Mouse (Mus musculus) right cerebral cortex, postnatal 25 days (tissue): Measurements from ENCODE around the gene Gm21970.
A peak's percentile ranks its signal among the peaks of the same experiment; 100 is the strongest.

Source experiments
- DNase-seq: peaks from one replicate; pipeline ENCODE4 v3.0.0; 2022

Gene Gm21970

DNA sequence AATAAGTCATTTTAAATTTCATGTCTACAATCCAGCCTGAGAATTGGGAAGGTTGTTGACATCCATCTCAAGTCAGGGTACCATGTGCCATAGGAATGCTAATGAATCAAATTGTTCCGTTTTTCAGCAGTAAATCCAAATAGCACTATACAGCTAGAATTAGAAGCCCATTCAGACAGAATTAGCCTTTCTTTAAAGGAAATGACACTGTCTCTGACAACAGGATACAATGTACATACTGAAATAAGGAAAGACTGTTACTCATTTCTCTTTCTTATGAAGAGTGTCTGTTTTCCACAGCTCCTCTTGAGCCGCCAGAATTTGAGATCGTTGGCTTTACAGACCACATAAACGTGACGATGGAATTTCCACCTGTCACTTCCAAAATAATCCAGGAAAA lies at the start of gene Gm21970:
Gene Gm21970, plus strand, starts transcription at position 301 of the 400 bp plus-strand sequence.
- DNase-seq, result no peak

DNA sequence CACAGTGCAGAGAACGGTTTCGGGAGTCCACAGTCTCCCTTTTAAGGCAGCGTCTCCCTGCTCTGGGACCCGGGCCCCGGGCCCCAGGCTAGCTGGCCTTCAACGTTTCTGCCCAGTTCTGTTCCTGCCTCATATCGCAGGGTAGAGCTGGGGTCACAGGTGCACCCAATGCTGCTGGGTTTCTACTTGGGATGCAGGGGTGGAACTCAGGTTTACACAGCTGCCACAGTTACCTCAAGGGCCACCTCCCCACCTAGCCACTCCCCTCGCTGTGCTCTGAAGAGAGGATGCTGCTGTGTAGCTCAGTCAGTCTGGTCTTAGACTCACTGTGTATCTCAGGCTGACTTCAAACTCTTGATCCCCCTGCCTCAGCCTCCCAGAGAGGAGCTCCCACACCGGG lies 45.0 kb upstream of the Gm21970 start:
- no peak for DNase-seq

DNA sequence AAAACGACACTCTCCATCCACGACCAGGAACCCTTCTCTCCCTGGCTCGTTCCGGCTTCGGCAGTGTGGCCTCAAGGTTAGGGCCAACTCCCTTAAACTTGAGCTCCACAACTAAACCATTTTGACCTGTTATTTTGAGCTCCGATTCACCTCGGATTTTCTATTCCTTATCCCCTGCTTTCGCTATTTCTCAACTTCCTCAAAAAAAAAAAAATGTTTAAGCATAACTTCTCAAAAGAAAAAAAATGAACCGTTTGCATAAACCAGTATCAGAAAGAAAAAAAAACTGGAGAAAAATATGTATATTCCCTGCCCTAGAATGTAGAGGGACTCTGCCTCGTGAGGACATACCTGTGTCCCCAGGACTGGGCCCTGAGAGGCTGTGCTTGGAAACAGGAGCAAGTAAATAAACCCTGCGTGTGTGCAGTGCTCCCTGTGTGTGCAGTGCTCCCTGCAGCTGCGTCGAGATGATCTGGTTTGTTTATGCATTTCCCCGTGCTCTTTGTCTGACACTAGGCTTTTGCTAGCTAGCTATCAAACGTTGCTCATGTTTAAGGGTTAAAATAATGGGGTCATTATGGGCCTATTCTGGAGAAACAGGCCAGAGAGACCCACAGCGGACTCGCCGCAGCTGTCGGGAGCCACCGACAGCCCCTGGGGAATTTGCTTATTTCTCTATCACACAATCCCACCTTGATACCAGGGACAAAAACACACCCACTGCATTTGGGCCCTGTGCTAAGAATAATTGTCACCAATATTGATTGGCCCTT lies 43.8 kb upstream of the Gm21970 start:
- no peak for DNase-seq

DNA sequence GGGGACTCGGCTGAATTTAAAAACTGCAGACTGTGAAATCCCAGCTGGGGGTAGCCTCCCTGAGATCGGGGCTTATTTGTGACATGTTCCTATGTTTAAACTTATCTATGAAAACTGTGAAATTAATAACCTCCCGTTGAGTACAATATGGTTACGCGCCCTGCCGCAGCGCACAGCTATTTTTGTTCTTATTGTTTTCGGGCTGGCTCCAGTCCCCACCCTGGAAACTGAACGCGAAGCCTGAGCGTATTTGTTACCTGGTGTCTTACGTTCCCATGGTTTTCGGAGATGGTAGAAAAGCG lies 43.3 kb upstream of the Gm21970 start:
- no peak for DNase-seq

DNA sequence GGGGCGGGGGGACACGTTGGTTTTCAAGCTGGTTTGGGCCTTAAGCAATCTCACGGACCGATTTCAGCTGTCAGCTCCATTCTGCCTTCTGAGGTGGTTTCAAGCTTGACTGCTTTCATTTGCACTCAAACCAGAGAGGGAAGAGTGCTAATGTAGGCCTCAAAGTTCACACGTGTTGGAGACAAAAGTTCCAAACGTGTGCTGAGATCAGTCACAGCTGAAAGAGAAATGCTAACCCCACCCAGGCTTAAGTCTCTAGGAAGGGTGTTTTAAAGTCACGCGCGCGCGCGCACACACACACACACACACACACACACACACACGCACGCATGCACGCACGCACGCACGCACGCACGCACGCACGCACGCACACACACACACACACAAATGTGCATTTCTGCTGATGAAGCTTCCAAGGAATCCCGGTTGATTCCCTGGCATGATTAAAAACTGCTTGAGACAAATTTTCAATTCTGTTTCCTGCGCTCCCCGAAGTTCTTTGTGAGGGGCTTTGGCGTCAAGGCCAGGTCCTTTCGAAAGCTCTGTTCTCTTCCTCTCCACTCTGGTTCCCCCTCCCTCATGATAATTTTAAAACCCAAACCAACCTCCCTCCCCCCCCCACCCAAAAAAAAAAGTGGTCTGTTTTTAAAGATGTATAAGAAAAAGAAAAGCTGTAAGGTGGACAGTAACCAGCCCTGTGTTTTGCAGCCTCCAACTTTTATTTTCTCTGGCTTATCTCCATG lies 42.8 kb upstream of the Gm21970 start:
- DNase-seq, result no peak

DNA sequence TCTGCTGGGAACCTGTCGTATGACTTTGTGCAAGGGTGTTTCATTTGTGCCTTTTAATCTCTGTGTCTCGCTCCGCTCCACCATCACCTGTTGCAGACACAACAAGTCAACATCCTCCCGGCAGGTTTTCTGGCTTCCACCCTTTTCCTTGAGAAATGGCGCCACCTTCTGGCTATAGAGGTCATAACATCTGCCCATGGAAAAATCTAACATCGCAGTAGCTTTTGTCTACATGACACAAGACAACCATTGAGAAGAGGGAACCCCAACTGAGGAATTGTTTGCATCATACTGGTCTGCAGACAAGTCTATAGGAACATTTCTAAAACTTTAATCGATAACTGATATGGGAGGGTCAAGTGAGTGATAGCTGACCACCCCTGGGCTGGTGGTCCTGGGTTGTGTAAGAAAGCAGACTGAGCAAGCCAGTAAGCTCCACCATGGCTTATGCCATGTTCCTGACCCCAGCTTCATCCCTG lies 39.4 kb upstream of the Gm21970 start:
- DNase-seq, result peak; percentile 76

DNA sequence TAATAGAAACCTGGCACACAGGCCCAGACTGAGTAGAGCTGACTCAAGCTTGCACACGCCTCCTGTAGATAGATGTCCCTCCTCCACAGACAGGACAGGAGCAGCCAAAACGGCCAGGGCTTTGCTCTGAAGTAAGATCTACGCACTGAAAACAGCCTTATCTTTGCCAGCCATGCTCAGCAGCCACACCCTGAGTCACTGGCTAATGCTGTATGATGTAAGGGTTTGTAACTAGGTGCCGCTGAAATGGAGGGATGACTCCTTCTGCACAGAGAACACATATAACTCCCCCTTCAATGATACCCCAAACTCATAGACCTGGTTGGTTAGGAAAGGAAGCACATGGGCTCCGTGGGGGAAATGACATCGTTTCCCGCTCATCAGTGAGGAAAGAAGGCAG lies 38.8 kb upstream of the Gm21970 start:
- DNase-seq, result no peak

DNA sequence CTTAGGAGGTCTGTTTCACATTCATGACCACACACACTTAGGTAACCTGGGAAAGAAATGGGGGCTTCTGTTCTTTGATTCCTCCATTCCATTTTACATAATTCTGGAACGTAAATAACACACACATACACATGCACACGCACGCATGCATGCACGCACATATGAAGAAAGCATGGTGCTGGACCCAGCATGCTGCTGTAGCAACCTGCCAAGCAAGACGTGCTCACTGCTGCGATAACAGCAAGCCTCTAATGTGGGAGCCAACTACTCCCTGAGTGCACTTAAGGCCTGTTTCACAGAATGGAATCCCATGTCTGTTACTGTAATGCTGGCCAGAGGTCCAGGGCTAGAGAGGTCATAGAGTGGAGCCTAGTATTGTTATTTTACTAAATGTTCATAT lies 38.3 kb upstream of the Gm21970 start:
- DNase-seq, result no peak

DNA sequence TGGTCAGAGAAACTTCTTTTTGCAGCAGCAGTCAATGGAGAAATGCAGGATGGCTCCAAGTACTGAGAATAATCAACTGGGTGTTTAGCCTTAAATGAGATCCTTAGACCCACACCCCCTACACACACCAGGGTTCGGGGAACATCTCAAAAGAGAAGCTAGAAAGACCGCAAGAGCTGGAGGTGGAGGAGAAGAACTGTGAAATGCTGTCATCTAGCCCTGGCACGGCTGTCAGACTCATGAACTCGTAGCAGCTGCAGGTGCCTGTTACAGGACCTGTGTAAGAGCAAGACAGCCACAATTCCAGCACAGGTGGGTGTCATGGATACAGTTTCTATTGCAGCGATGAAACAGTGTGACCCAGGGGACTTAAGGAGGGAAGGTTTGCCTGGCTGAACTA lies 37.9 kb upstream of the Gm21970 start:
- DNase-seq, result no peak

DNA sequence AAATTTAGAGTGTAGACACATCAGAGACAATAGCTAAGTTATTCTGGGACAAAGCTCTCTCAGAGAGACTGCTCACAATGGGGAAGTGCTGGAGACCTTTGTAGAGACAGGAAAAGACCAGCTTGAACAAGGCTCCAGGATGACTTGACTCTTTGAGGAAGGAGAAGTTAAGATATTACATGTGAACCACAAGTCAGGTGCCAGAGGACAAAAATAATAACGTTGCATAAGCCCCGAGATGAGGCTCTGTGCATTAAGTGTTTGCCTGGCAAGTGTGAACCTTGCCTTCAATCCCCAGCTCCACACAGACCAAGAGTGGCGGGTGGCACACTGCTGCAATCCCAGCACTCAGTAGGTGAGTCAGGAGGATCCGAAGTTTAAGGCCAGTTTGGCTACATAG lies 36.9 kb upstream of the Gm21970 start:
- no peak for DNase-seq

DNA sequence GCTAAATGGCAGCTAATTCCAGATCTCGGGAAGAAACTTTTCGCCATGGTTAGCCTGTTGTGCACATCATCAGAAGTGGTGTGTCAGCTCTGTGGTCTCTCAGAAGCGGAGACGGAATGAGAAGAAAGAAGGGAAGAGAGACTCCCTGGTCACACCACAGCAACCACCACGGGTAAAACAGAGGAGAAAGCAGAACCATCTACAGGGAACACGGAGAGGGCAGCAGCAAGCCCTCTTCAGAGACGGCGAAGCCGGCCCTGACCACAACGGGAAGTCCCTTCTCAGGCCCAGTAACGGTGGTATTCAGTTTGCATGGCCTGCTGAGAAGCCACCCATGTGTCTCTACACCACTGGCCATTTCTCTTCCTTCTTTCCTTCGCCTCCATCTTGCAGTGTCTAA lies 36.4 kb upstream of the Gm21970 start:
- no peak for DNase-seq

DNA sequence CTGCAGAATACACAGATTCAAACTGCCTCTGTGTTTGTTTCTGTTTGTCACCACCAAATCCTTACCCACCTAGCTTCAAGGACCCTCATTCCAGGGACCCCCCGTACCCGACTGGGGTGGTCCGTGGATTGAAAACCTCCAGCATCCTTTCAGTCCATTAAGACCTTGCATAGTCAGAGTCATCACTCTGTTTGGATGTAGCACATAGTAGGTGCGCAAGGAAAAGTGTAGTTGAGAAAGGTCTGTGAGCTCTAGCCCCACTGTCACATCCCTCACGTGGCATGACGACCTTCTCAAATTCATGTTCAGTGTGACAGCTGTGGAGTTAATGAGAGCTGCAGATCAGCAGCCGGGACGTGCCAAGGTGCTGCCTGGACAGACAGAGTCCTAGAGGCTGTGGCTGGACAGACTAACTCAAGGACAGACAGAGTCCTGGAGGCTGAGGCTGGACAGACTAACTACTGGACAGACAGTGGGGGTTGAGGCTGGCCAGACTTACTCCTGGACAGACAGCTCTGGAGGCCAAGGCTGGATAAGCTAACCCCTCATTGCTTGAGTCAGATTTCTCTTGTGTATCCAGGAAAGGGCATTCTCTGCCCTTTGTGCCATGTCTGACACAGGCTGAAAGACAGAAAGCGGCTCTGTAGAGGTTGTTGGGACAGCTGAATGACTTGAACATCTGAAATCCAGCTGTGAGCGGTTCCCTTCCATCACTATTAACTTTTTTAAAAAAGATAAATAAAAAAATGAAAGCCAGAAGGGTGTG lies 34.6 kb upstream of the Gm21970 start:
- no peak for DNase-seq

DNA sequence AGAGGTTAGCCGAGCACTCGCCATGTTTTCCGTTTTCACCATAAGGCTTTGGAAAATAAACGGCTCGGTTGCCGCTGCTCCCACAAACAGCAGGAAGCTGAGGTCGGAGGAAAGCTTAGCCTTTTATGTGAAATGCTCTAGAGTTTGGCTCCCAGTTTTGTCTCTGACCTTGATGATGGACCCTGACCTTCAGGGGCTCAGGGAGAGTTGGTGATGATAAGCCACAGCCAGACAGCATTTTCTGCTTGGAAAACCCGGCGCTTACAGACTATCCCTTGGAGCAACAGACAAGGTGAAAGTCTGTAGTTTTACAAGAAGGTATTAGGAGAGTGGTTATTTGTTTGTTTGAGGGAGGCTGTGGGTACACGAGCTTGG lies 34.0 kb upstream of the Gm21970 start:
- DNase-seq, result no peak

DNA sequence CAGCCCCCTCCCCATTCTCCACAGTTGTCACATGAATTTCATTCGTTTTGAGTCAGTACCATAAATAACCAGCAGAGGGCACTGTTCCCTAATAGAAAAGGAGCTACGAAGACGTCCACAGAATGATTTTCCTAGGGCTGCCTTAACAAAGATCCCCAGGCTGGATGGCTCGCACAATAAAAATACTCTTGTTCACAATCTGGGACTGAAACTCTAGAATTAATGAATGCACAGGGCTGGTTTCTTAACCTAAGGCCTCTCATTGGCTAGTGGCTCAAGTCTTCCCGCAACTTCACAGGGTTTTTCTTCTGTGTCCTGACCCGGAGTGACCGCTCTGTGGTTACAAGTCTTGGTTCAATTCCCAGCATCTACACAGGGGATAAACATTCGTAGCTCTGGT lies 33.0 kb upstream of the Gm21970 start:
- DNase-seq, result no peak

DNA sequence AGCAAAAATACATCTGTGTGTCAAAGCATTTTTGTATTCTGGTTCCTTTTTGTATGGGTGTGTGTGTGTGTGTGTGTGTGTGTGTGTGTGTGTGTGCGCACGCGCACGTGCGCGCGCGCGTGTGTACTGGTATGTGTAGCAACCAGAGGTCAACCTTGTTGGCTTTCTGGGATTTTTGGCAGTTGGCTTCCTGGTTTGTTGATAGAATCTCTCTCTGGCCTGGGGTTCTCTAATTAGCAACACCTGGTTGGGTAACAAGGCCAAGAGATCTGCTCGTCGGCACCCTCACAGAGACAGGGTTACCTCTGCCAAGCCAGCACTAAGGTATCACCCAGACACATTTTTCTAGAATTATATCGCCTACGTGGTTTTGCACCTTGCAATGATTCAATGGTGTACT lies 32.0 kb upstream of the Gm21970 start:
- DNase-seq, result no peak

DNA sequence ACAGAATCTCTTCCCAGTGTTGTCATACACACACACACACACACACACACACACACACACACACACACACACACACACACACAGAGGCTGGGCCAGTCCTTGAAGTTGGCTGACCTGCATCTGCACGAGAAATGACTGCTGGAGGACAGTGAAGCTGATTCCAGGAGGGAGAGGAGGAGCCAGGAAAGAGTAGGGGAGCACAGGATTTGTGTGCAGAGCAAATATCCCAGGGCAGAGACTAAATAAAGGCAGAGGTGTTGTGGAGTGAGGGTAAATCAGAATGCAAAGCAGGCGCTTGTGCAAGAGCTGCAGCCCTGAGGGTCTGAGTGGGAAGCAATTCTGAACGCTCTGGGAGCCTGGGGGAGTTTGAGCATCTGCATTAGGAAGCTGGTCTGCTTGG lies 31.4 kb upstream of the Gm21970 start:
- no peak for DNase-seq

DNA sequence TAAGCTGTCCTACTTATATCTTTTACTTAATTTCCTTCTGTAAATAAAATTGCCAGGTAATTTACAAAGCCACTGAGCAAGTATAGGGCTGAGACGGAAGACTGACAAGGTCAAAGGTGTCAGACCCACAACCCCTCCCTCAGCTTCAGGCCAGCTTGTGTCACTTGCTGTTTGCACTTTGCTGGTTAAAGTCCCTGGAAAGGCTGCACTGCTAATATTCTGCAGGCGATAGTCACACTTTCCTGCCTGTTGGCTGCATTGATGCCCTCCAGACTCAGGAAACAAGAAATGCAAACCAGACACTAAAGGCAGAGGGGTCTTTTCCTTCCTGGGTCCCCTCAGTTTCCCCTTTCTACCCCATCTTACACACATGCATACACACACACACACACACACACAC lies 29.5 kb upstream of the Gm21970 start:
- DNase-seq, result no peak

DNA sequence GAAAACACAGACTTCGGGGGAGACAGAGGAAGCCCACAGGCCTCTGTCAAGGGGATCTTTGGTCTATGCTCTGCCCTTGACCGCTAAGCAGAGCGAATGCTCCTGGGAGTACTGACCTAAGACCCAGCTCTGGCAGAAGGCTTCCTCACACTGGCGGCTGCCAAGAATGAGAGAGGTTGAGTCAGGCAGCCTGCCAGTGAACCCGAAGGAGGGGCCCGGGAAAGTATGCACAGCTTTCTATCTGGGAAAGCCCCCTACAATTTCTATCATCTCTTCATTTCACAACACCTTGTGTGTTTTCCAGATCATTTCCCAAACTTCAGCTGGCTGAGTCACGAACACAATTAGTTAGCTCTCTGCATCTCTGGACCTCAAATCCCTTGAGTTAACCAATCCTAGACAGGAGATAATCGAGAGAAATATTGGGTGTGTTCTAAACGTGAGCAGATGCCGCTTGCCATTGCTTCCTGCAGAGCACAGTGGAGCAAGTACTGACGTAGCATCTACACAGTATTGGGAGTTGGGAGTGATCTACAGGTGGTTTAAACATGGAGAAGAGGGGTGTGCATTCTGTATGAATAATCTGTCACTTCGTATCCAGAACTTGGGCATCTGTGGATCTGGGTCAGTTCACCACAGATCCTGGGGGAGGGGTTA lies 28.8 kb upstream of the Gm21970 start:
- DNase-seq, result no peak

DNA sequence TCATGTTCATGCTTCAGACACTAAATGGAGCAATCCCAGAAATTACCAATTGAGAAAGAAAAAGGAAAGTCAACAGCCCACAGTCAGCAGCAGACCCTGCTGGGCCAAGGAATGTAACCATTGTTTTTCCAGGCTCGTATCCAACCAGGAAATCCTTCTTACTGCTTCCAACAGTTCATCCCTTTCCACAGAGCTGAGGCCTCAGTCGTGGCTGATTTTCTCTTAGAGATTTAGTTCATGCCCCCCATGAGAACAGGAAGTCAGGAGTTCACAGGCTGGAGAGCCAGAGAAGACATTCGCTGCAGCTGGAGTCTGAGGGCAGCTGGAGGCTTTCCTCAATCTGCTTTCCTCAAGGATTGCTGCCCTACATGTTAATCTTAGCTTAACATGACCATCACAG lies 28.0 kb upstream of the Gm21970 start:
- DNase-seq, result no peak

DNA sequence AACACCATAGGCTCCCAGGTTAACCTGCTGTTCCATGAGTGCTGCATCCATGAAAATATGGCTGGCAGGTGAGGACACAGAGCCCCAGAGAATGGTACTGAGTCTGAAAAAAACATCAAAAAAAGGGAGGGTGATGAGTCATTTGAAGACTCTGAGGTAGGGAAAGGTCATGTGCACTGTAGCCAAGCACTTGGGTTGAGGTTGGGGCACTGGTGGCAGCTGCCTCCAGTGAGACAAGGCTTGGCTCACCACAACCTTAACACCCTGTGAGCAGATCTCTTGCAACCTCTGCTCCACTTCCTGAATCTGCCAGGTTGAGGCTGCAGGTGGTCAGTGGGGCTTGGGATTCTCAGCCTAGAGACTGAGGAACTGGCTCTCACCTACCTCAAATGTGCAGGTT lies 25.0 kb upstream of the Gm21970 start:
- no peak for DNase-seq

DNA sequence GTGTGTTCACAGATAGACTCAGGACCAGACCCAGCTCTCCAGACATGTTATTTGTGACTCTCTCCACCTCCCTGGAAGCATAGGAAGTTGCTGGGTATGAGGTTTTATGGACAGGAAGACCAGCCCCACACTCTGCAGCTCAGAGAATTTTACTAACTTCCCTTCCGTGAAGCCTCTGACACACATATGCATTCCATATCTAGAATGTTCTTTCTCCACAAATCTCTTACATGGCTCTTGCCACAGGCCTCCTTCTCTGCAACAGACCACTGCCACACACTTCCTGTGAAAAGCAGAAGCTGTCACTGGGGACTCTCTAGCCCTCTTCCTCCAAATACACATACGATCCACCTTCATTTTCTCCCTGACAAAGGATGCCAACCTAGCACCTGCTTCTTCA lies 24.5 kb upstream of the Gm21970 start:
- DNase-seq, result no peak

DNA sequence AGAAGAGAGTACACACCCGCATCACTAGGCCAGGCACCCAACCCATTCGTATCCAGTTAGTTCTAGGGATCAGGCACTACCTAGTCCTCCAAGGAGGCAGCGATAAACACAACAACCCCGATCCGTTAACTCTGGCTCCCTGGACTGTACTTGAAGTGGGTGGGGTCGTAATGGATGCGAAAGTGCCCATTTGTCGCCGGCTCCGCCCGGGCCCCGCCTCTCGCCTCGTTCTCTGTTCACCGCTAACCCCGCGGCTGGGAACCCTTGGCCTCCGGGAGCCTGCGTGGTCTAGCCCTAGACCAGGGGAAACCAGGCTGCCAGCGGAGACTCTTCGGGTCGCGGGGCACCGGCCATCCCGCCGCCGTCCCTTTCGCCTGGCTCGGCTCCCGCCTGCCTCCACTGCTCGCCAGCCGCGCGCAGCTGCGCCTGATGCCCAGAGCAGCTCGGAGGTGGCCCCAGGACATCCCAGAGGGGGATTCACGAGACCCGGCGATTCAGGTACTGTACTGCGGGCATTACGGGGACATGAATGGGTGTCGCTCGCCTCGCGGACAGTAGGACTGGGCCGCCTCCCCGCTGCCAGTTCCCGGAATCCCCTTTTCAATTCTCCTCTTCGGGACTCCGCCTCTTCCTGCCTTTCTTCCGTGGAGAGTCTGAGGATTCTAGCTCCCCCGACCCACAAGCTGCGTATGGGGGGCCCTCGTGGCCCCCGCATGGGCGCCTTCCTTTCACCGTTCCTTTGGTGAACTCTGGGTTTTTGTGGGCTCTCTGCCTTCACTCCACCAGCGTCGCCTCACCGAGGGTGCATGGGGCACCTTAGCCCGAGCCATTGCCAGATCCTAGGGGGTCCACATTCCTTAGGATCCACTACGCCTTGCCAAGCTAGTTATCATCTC lies 18.7 kb upstream of the Gm21970 start, which contains the start of gene Ifnar2:
Gene Ifnar2, plus strand, starts transcription at position 207 of the 896 bp plus-strand sequence.
- DNase-seq, result peak; percentile 83
